Mouse (Mus musculus) heart, embryonic 13.5 days (tissue): ENCODE data around the gene Cox17. TPM values are rescaled to one million over a fixed set of nuclear protein-coding genes. Genes with fewer than 3 reads are reported as not detected.

ENCODE experiments used
- ATAC-seq: fragments of 200-750 bp; cut with Nextera tagmentation; 2 replicates; pipeline ENCODE4 v1.8.0; 2017; ENCODE audit warnings: moderate TSS enrichment; ENCODE audit not compliant: insufficient number of reproducible peaks, low FRiP score, low TSS enrichment; ENCODE audit errors: extremely low read depth
- H3K27ac ChIP-seq: fragments of 300-500 bp; sonication (generic); replicated peaks from 2 replicates; pipeline ENCODE4 v1.5.1; 2015; ENCODE audit warnings: moderate library complexity, mild to moderate bottlenecking, inconsistent platforms
- H3K27me3 ChIP-seq: fragments of 300-500 bp; sonication (generic); replicated peaks from 2 replicates; pipeline ENCODE4 v1.6.1; 2015; ENCODE audit warnings: mild to moderate bottlenecking, inconsistent platforms
- H3K36me3 ChIP-seq: fragments of 300-500 bp; sonication (generic); 2 replicates; pipeline ENCODE4 v1.6.1; 2015; ENCODE audit warnings: mild to moderate bottlenecking, inconsistent platforms
- H3K4me1 ChIP-seq: fragments of 300-500 bp; sonication (generic); 2 replicates; pipeline ENCODE4 v1.6.1; 2015; ENCODE audit warnings: inconsistent platforms
- H3K4me2 ChIP-seq: fragments of 300-500 bp; sonication (generic); 2 replicates; pipeline ENCODE4 v1.6.1; 2015; ENCODE audit warnings: inconsistent platforms, mild to moderate bottlenecking, moderate library complexity
- H3K4me3 ChIP-seq: fragments of 300-500 bp; sonication (generic); 2 replicates; pipeline ENCODE4 v1.5.1; 2015; ENCODE audit warnings: moderate library complexity, mild to moderate bottlenecking, inconsistent platforms
- H3K9ac ChIP-seq: fragments of 300-500 bp; sonication (generic); 2 replicates; pipeline ENCODE4 v1.6.1; 2015; ENCODE audit warnings: inconsistent platforms, mild to moderate bottlenecking, moderate library complexity
- H3K9me3 ChIP-seq: fragments of 300-500 bp; sonication (generic); 2 replicates; pipeline ENCODE4 v1.6.1; 2016; ENCODE audit warnings: inconsistent platforms
- WGBS: fragments of 180-500 bp; shearing (Covaris S2); methylation state at CpG from one replicate; pipeline ENCODE4 v1.1.7; 2015; ENCODE audit warnings: mixed read lengths; 5-methylcytosine and 5-hydroxymethylcytosine counted together
- polyA plus RNA-seq: library from polyadenylated mRNA; unstranded; fragments of >200 nt; fragmentation: Nextera tagmentation; extraction: Ambion mirVana; gene quantifications from 2 replicates; pipeline ENCODE4 v1.2.1, GENCODE M21; 2015

Cox17 gene
- polyA plus RNA-seq, 1 experiment from 2014 or later, result 237 TPM

DNA sequence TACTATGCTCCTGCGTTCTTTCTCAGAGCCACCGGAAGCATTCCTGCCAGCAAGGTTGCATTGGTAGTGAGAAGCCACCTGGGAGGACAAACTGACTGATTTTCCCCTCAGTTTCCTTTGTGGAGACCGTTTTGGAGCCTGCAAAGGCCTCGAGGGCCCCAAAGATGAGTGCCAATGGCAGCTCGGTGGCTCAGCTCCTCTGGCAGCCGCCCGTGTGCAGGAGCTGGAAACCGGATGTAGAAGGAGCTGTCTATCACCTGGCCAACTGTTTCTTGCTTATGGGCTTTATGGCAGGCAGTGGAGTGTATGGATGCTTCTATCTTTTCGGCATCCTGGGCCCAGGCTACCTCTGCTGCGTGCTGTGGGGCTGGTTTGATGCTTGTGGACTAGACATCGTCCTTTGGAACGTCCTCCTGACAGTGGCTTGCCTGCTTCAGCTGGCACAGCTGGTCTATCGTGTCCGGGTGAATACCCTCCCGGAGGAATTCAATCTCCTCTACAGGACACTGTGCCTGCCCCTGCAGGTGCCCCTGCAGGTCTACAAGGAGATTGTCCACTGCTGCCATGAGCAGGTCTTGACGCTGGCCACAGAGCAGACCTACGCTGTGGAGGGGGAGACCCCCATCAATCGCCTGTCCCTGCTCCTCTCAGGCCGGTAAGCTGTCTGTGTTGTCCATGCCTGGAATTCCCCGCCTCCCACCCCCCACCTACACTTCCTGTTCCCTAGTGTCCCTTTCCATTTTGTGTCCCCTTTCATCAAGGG, 15.9 kb downstream of the Cox17 start:
- Histone ChIP-seq H3K9me3 (no peaks in the 10 kb centered on the region), H3K9ac (peak overlapping the region; percentile 98), H3K4me2 (peak overlapping the region; percentile 73), H3K27me3 (no peaks in the 10 kb centered on the region), H3K27ac (peak overlapping the region; percentile 100), H3K4me1 (peaks cover 52% of the 10 kb centered on the region), H3K36me3 (peaks cover 15% of the 10 kb centered on the region), H3K4me3 (peak overlapping the region; percentile 70)
- 25% methylated on average over 20 of the region's 20 CpGs for WGBS
- ATAC-seq, result no peak

DNA sequence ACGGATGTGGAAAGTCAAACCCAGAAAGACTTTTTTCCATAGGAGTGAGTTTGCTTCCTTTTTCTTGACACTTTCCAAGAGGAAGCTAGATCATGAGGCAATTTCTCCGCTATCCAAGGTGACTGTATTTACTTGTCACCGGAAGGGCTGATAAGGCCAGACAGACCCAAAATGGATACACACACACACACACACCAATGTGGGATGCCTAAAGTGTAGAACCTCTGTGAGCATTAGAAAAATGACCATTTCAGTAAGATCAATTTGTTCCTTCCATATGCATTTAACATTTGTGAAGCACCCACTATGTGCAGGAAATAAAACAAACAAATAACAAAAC, 16.4 kb downstream of the Cox17 start:
- Histone ChIP-seq H3K9me3 (no peaks in the 10 kb centered on the region), H3K36me3 (peaks cover 11% of the 10 kb centered on the region), H3K27me3 (no peaks in the 10 kb centered on the region), H3K27ac (peak overlapping the region; percentile 100), H3K9ac (peak overlapping the region; percentile 98), H3K4me3 (peak overlapping the region; percentile 70), H3K4me1 (peaks cover 53% of the 10 kb centered on the region), H3K4me2 (peak overlapping the region; percentile 73)
- 9% methylated on average over 3 of the region's 3 CpGs for WGBS
- no peak for ATAC-seq

DNA sequence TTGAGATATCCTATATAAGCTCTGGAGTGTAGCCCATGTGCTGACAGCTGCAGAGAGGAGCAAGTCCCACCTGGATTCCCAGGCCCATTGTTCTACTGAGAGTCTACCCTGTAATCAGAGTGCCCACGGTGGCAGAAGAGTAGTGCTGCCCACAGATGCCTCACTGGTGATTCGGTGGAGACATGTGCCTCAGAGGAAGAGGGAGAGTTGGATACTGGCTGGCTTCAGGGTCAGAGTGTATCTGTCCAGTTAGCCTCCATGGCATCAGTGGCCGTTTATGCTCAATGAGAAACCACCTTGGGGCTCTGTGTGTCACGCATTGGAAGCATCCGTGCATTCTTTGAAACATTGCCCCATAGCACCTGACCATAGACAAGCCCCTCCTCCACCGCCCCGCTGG, 16.9 kb downstream of the Cox17 start:
- H3K9ac ChIP-seq, result peak overlapping the region; percentile 98
- peak overlapping the region; percentile 73 for H3K4me2 ChIP-seq
- peaks cover 57% of the 10 kb centered on the region for H3K4me1 ChIP-seq
- peak overlapping the region; percentile 70 for H3K4me3 ChIP-seq
- no peak for ATAC-seq
- H3K27me3 ChIP-seq, result no peaks in the 10 kb centered on the region
- peaks cover 15% of the 10 kb centered on the region for H3K36me3 ChIP-seq
- no peaks in the 10 kb centered on the region for H3K9me3 ChIP-seq
- H3K27ac ChIP-seq, result peak overlapping the region; percentile 100
- WGBS, result 20% methylated on average over 7 of the region's 7 CpGs

DNA sequence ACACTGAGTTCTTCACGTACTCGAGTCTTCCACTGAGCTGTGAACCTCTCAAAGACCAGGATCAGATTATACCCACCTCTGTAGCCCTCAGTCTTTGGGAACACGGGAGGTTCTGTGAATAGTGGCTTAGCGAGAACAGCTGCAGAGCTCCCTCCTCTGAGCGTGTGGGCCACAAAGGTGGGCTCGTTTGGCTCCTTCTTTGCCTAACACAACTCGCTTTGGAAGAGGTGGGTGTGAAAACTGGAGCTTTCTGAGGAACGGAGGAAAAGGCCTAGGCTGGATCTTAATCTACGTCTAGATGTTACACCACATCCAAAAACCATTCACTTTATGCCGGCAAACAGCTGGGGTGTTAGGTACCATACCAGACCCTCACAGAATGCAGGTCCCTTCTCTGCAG, 18.6 kb downstream of the Cox17 start:
- H3K9me3 ChIP-seq, result no peaks in the 10 kb centered on the region
- peak overlapping the region; percentile 73 for H3K4me2 ChIP-seq
- peak overlapping the region; percentile 70 for H3K4me3 ChIP-seq
- no peak for ATAC-seq
- H3K9ac ChIP-seq, result peak overlapping the region; percentile 98
- WGBS, result 45% methylated on average over 10 of the region's 10 CpGs
- H3K36me3 ChIP-seq, result peaks cover 31% of the 10 kb centered on the region
- H3K4me1 ChIP-seq, result peaks cover 58% of the 10 kb centered on the region
- H3K27me3 ChIP-seq, result no peaks in the 10 kb centered on the region
- H3K27ac ChIP-seq, result peak overlapping the region; percentile 100

GRCm38 (mm10) chr16:38366231-38366630, 19.4 kb downstream of the Cox17 start:
- Histone ChIP-seq H3K9ac (peak overlapping the region; percentile 98), H3K4me3 (peak overlapping the region; percentile 70), H3K27me3 (no peaks in the 10 kb centered on the region), H3K36me3 (peaks cover 39% of the 10 kb centered on the region), H3K4me2 (peak overlapping the region; percentile 73), H3K9me3 (no peaks in the 10 kb centered on the region), H3K27ac (peak overlapping the region; percentile 100), H3K4me1 (peaks cover 58% of the 10 kb centered on the region)
- 40% methylated on average over 4 of the region's 4 CpGs for WGBS
- no peak for ATAC-seq

GRCm38 (mm10) chr16:38368336-38368735, 21.5 kb downstream of the Cox17 start:
- ATAC-seq, result no peak
- Histone ChIP-seq H3K9ac (peak overlapping the region; percentile 69), H3K4me2 (peak overlapping the region; percentile 59), H3K4me1 (peaks cover 58% of the 10 kb centered on the region), H3K4me3 (peak overlapping the region; percentile 30), H3K9me3 (no peaks in the 10 kb centered on the region), H3K27me3 (no peaks in the 10 kb centered on the region), H3K36me3 (peaks cover 58% of the 10 kb centered on the region), H3K27ac (0 out of 2 replicates have a peak overlapping the region, but pooled peaks have one; percentile 63)
- WGBS, result 27% methylated on average over 10 of the region's 10 CpGs

GRCm38 (mm10) chr16:38369000-38369399, 22.2 kb downstream of the Cox17 start:
- Histone ChIP-seq H3K36me3 (peaks cover 65% of the 10 kb centered on the region), H3K4me1 (peaks cover 59% of the 10 kb centered on the region), H3K4me2 (peak overlapping the region; percentile 59), H3K9ac (peak overlapping the region; percentile 69), H3K27ac (peak overlapping the region; percentile 63), H3K4me3 (peak overlapping the region; percentile 30), H3K27me3 (no peaks in the 10 kb centered on the region), H3K9me3 (no peaks in the 10 kb centered on the region)
- ATAC-seq, result no peak
- 71% methylated on average over 7 of the region's 7 CpGs for WGBS

DNA sequence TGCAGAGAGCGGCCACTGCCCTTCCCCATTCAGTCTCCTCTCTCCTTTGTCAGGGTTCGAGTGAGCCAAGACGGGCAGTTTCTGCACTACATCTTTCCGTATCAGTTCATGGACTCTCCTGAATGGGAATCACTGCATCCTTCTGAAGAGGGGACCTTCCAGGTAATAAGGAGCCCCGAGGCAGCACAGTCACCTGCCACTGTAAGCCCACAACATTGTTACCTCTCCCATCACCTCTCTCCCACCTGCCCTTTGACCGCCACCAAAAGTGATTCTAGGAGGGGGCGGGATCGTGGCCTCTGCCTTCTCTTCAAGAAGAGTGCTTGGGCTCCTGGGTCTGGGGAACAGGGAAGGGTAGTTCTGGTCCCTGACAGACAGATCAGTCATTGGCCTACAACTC, 22.6 kb downstream of the Cox17 start:
- Histone ChIP-seq H3K27ac (peak overlapping the region; percentile 63), H3K4me3 (peak overlapping the region; percentile 30; the same call in 1 of the 2 replicates), H3K9me3 (no peaks in the 10 kb centered on the region), H3K4me2 (peak overlapping the region; percentile 59), H3K36me3 (peaks cover 69% of the 10 kb centered on the region), H3K9ac (peak overlapping the region; percentile 69), H3K4me1 (peaks cover 63% of the 10 kb centered on the region), H3K27me3 (no peaks in the 10 kb centered on the region)
- no peak for ATAC-seq
- 80% methylated on average over 8 of the region's 8 CpGs for WGBS

DNA sequence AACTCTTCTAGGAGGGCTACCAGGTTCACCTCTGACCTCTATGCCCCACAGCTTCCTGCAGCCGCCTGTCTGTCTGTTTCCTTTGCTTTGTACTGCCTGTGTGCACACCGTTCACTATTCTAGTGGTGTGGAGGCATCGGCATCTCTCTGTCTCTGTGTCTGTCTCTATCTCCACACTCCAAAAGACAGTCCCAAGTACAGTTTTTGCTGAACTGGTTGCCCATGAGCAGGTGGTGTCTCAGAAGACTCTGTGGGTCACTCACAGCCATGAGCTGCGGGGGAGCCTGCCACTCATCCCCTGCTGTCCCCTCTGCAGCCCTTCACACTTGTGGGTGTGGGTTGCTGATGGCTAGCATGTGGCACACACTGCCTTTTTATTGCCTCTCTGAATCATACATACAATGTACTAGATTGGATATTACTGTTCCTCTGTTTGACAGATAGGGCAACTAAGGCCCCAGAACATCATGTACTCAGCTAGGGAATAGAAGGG, 23.2 kb downstream of the Cox17 start:
- no peaks in the 10 kb centered on the region for H3K27me3 ChIP-seq
- no peaks in the 10 kb centered on the region for H3K9me3 ChIP-seq
- H3K4me1 ChIP-seq, result peaks cover 69% of the 10 kb centered on the region
- WGBS, result 70% methylated on average over 4 of the region's 4 CpGs
- no peak for ATAC-seq
- peak overlapping the region; percentile 60 for H3K27ac ChIP-seq
- peak overlapping the region; percentile 59 for H3K4me2 ChIP-seq
- peak overlapping the region; percentile 3; the same call in 1 of the 2 replicates for H3K4me3 ChIP-seq
- peaks cover 75% of the 10 kb centered on the region for H3K36me3 ChIP-seq
- peak overlapping the region; percentile 69 for H3K9ac ChIP-seq

- peak overlapping the region; percentile 60 for H3K27ac ChIP-seq
- H3K27me3 ChIP-seq, result no peaks in the 10 kb centered on the region
- H3K4me3 ChIP-seq, result no peak overlapping the region
- H3K4me1 ChIP-seq, result peaks cover 77% of the 10 kb centered on the region
- H3K36me3 ChIP-seq, result peaks cover 76% of the 10 kb centered on the region
- peak overlapping the region; percentile 70 for H3K9ac ChIP-seq
- peak overlapping the region; percentile 59 for H3K4me2 ChIP-seq
- ATAC-seq, result no peak
- H3K9me3 ChIP-seq, result no peaks in the 10 kb centered on the region
- WGBS, result 66% methylated on average over 8 of the region's 8 CpGs
Measured at GRCm38 (mm10) chr16:38370633-38371374, 24.0 kb downstream of the Cox17 start.

- Histone ChIP-seq H3K36me3 (peaks cover 82% of the 10 kb centered on the region), H3K9ac (peak overlapping the region; percentile 70), H3K4me2 (peak overlapping the region; percentile 59), H3K4me1 (peaks cover 87% of the 10 kb centered on the region), H3K27me3 (no peaks in the 10 kb centered on the region), H3K9me3 (no peaks in the 10 kb centered on the region), H3K4me3 (peak overlapping the region; percentile 23), H3K27ac (peak overlapping the region; percentile 60)
- ATAC-seq, result peak; percentile 72
- WGBS, result 56% methylated on average over 15 of the region's 15 CpGs
Measured at GRCm38 (mm10) chr16:38371705-38372296, 25.0 kb downstream of the Cox17 start.
